Comparison of ENCODE assay signal across 9 mouse cellular contexts in the genomic region with DNA sequence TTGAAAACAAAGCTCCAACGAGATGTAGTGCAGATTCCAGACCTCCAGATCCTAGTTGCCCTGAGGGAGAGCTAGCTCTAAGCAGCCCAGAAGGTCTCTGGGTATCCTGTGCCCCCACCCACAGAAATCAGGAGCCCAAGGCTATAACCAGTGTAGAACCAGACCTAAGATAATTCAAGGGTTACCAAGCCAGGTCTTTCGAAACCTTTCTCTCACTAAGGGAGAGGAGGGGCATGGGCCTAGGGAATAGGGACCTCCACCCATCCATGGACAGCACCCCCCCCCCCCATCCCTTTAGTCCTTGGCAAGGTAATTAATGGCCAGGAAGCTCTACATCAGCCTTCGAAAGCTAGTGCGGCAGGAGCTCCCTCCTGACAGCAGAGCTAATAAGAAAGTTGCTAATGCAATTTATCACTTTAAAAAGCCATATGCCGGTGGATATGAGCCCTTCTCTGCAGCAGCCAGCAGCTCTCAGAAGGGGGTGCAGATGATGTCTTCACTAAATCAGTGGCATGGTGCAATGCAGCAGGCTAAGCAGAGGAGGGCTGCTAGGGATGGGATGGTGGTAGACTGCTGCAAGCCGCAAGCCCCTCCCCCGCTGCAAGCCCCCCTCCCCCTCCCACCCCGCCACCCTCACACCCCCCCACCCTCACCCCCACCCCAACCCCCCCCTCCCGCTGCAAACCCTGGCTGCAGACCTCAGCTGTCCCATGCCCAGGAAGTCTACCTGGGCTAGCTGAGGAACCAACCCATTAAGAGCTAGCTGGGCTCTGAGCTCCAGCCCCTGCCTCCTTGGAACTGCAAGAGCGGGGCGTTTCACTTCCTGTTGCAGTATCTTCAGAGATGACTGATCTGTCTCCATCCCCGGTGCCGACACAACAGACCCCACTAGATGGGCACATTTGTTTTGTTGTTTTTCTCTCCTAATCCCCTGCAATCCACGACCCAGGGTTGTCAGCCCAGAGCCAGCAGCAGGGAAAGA. TPM values are rescaled to one million over a fixed set of nuclear protein-coding genes. Genes with fewer than 3 reads are reported as not detected.
DNase-seq lines count a peak whose midpoint lies in the region; ATAC-seq lines count a peak whose summit lies in the region.
"Had no signal": no experiment of that assay in that cellular context is flagged by ENCODE, and none has a peak within 500 bp of the region (broad histone marks: within the 10 kb centered on the region; RNA-seq: fewer than 3 reads in every experiment).

No protein-coding gene starts in this region.

- no peak overlapping the region for H3K4me3 ChIP-seq in heart, embryonic 13.5 days
- H3K4me3 ChIP-seq in midbrain, embryonic 13.5 days (replicated peaks), result no peak overlapping the region

- H3K36me3 ChIP-seq in heart, embryonic 13.5 days, result no peaks in the 10 kb centered on the region
- H3K36me3 ChIP-seq in midbrain, embryonic 13.5 days, result no peaks in the 10 kb centered on the region

- H3K9me3 ChIP-seq in heart, embryonic 13.5 days, result no peaks in the 10 kb centered on the region
- H3K9me3 ChIP-seq in midbrain, embryonic 13.5 days, result no peaks in the 10 kb centered on the region

- H3K4me2 ChIP-seq in heart, embryonic 13.5 days, result peak overlapping the region; percentile 22; the same call in 1 of the 2 replicates
- no peak overlapping the region for H3K4me2 ChIP-seq in midbrain, embryonic 13.5 days (replicated peaks)

- ATAC-seq in heart, embryonic 13.5 days (ENCODE audit: extremely low read depth, insufficient number of reproducible peaks, low FRiP score, low TSS enrichment), result no peak
- peak; percentile 71 for ATAC-seq in granulocyte monocyte progenitor cell, adult 5-6 weeks (replicated peaks; ENCODE audit: poor library complexity, severe bottlenecking)
- ATAC-seq in midbrain, embryonic 13.5 days, result peak; percentile 59

- no peak overlapping the region; the same call in 1 of the 2 replicates for H3K9ac ChIP-seq in heart, embryonic 13.5 days
- H3K9ac ChIP-seq in midbrain, embryonic 13.5 days (replicated peaks), result no peak overlapping the region

- intact Hi-C loops in heart, postnatal 25 days (cut with DNase I), result no loop called here

- H3K4me1 ChIP-seq in heart, embryonic 13.5 days, result peaks cover 22% of the 10 kb centered on the region
- peaks cover 23% of the 10 kb centered on the region for H3K4me1 ChIP-seq in midbrain, embryonic 13.5 days (replicated peaks)

- DNase-seq in heart, postnatal 25 days (ENCODE audit: low spot score), result no peak
- DNase-seq in CD4-positive, CD25-positive, alpha-beta regulatory T cell, adult 2 months (ENCODE audit: low read depth, low spot score), result peak; percentile 32
- DNase-seq in ovary, postnatal 14 days (ENCODE audit: low spot score), result no peak
- DNase-seq in spleen, postnatal 4 days (ENCODE audit: low spot score in 2 of 2), result no peak
- DNase-seq in layer of hippocampus, postnatal 25 days (ENCODE audit: extremely low spot score in 1 of 2, low spot score in 1 of 2), result no peak

- H3K27ac ChIP-seq in heart, embryonic 13.5 days (replicated peaks), result no peak overlapping the region
- no peak overlapping the region for H3K27ac ChIP-seq in midbrain, embryonic 13.5 days
- H3K27ac ChIP-seq: macrophage had no signal

- H3K27me3 ChIP-seq in heart, embryonic 13.5 days (replicated peaks), result peaks cover 12% of the 10 kb centered on the region
- H3K27me3 ChIP-seq in midbrain, embryonic 13.5 days, result no peaks in the 10 kb centered on the region

- 14% methylated on average over 14 of the region's 14 CpGs for WGBS in heart, embryonic 13.5 days
- 27% methylated on average over 12 of the region's 14 CpGs for WGBS in midbrain, embryonic 13.5 days

RNA-seq across cellular contexts. Expression of gene Calm2, which starts 55.9 kb away (rescaled TPM):
- 550 and 637 TPM in 2 replicates for polyA plus RNA-seq in heart, embryonic 13.5 days (2015; fragmentation: Nextera tagmentation; extraction: Ambion mirVana)
- total RNA-seq in heart, postnatal 25 days (2021), result 100 to 1,000 TPM; 131 to 166 TPM
- total RNA-seq in granulocyte monocyte progenitor cell, adult 5-6 weeks (2014; fragmentation: Nextera tagmentation), result 410 and 477 TPM in 2 replicates
- 1,690 and 1,803 TPM in 2 replicates for total RNA-seq in granulocyte monocyte progenitor cell, adult 5-6 weeks (2017)
- polyA plus RNA-seq in midbrain, embryonic 13.5 days (2015; fragmentation: Nextera tagmentation; extraction: Ambion mirVana), result 1,571 and 1,689 TPM in 2 replicates
- total RNA-seq in layer of hippocampus, postnatal 25 days (2021), result 1,000 to 10,000 TPM; 2,126 to 2,271 TPM
